ENCODE assay signal across 13 mouse cellular contexts in genomic region chr2:74724244-74725015, GRCm38 (mm10). TPM values are rescaled to one million over a fixed set of nuclear protein-coding genes. Genes with fewer than 3 reads are reported as not detected.
DNase-seq lines count a peak whose midpoint lies in the region; ATAC-seq and TF ChIP-seq lines count a peak whose summit lies in the region.
"Had no signal": no experiment of that assay in that cellular context is flagged by ENCODE, and none has a peak within 500 bp of the region (broad histone marks: within the 10 kb centered on the region; RNA-seq: fewer than 3 reads in every experiment).

No protein-coding gene starts in this region.

- no peaks in the 10 kb centered on the region for H3K27me3 ChIP-seq in kidney, postnatal 0 days (ENCODE audit: insufficient read depth, low read length)
- no peaks in the 10 kb centered on the region for H3K27me3 ChIP-seq in neural tube, embryonic 14.5 days (ENCODE audit: control insufficient read depth, insufficient read depth, low read length)

- TF ChIP-seq CTCF in kidney, postnatal 0 days (IDR thresholded peaks at IDR 0.05; ENCODE audit: low read depth), result no peak

- peak overlapping the region; percentile 49; the same call in 1 of the 2 replicates for H3K9ac ChIP-seq in kidney, postnatal 0 days (ENCODE audit: low read depth, low read length)
- H3K9ac ChIP-seq in neural tube, embryonic 14.5 days (replicated peaks; ENCODE audit: low read depth, low read length), result peak overlapping the region; percentile 48
- H3K9ac ChIP-seq: heart, embryonic 13.5 days; liver, embryonic 14.5 days had no signal

- H3K27ac ChIP-seq in kidney, postnatal 0 days, result peak overlapping the region; percentile 63
- peak overlapping the region; percentile 83 for H3K27ac ChIP-seq in neural tube, embryonic 14.5 days (ENCODE audit: low read depth, low read length)
- H3K27ac ChIP-seq: heart, embryonic 13.5 days; liver, embryonic 14.5 days had no signal

- H3K36me3 ChIP-seq in kidney, postnatal 0 days (ENCODE audit: insufficient read depth, low read length), result 0 out of 2 replicates have a peak, but pooled peaks cover 4% of the 10 kb centered on the region
- H3K36me3 ChIP-seq in neural tube, embryonic 14.5 days (ENCODE audit: control insufficient read depth, insufficient read depth, low read length), result peaks cover 17% of the 10 kb centered on the region
- H3K36me3 ChIP-seq: heart, embryonic 13.5 days had no signal

- WGBS in kidney, postnatal 0 days, result 54% methylated on average over 7 of the region's 7 CpGs
- 11% methylated on average over 7 of the region's 7 CpGs for WGBS in neural tube, embryonic 14.5 days

- peak; percentile 40 for DNase-seq in embryo, embryonic 10 days (ENCODE audit: low spot score)
- DNase-seq in embryo, embryonic 11 days, result no peak
- DNase-seq in ovary, postnatal 36 days (ENCODE audit: low spot score), result peak; percentile 24
- DNase-seq in ovary, postnatal 10 days (ENCODE audit: low spot score), result no peak
- no peak for DNase-seq in kidney, postnatal 0 days (ENCODE audit: low spot score)
- DNase-seq in cerebellum, postnatal 36 days, result no peak
- DNase-seq: B cell, adult 2 months; thymus, postnatal 14 days had no signal

- H3K4me2 ChIP-seq in kidney, postnatal 0 days (ENCODE audit: low read length), result peak overlapping the region; percentile 65
- peak overlapping the region; percentile 68 for H3K4me2 ChIP-seq in neural tube, embryonic 14.5 days (ENCODE audit: low read depth, low read length)
- H3K4me2 ChIP-seq: heart, embryonic 13.5 days had no signal

- no peak for ATAC-seq in kidney, postnatal 0 days (replicated peaks; ENCODE audit: low FRiP score, low read depth)
- ATAC-seq in neural tube, embryonic 14.5 days (ENCODE audit: low read depth), result no peak
- no peak for ATAC-seq in erythroid progenitor cell, adult 5-6 weeks (replicated peaks; ENCODE audit: low FRiP score, poor library complexity, severe bottlenecking)

- no peaks in the 10 kb centered on the region for H3K9me3 ChIP-seq in kidney, postnatal 0 days (replicated peaks; ENCODE audit: low read length)
- H3K9me3 ChIP-seq in neural tube, embryonic 14.5 days (ENCODE audit: control insufficient read depth, low read length), result no peaks in the 10 kb centered on the region
- H3K9me3 ChIP-seq: heart, embryonic 13.5 days had no signal

- peaks cover 46% of the 10 kb centered on the region for H3K4me1 ChIP-seq in kidney, postnatal 0 days (replicated peaks; ENCODE audit: insufficient read depth, low read length)
- H3K4me1 ChIP-seq in neural tube, embryonic 14.5 days (ENCODE audit: control insufficient read depth, insufficient read depth, low read length), result peaks cover 95% of the 10 kb centered on the region

- peak overlapping the region; percentile 22; the same call in 1 of the 2 replicates for H3K4me3 ChIP-seq in kidney, postnatal 0 days (replicated peaks; ENCODE audit: low read depth, low read length)
- peak overlapping the region; percentile 24; the same call in 1 of the 2 replicates for H3K4me3 ChIP-seq in neural tube, embryonic 14.5 days (ENCODE audit: low read depth, low read length)
- H3K4me3 ChIP-seq: heart, embryonic 13.5 days had no signal

RNA-seq across cellular contexts. Expression of gene Gm28230, which starts 2.1 kb away (rescaled TPM):
- 1.1 and 1.3 TPM in 2 replicates for polyA plus RNA-seq in kidney, postnatal 0 days (2015; fragmentation: Nextera tagmentation; extraction: Ambion mirVana)
- polyA plus RNA-seq in neural tube, embryonic 14.5 days (2014; fragmentation: Nextera tagmentation; extraction: Ambion mirVana), result 1.4 and 2.5 TPM in 2 replicates
- not detected in 2 replicates for total RNA-seq in erythroid progenitor cell, adult 5-6 weeks (2015; ENCODE audit: low replicate concordance)
- not detected in 2 replicates for total RNA-seq in erythroid progenitor cell, adult 5-6 weeks (2017; ENCODE audit: low replicate concordance)
- total RNA-seq: left cerebral cortex, adult 18-20 months had no signal
- polyA plus RNA-seq: liver, embryonic 14.5 days had no signal

RNA-seq across cellular contexts. Expression of gene Hoxd4, which starts 12.7 kb away (rescaled TPM):
- 3.3 and 4.4 TPM in 2 replicates for polyA plus RNA-seq in kidney, postnatal 0 days (2015; fragmentation: Nextera tagmentation; extraction: Ambion mirVana)
- 4.7 and 5.5 TPM in 2 replicates for polyA plus RNA-seq in neural tube, embryonic 14.5 days (2014; fragmentation: Nextera tagmentation; extraction: Ambion mirVana)
- not detected in 2 replicates for total RNA-seq in erythroid progenitor cell, adult 5-6 weeks (2015; ENCODE audit: low replicate concordance)
- not detected in 2 replicates for total RNA-seq in erythroid progenitor cell, adult 5-6 weeks (2017; ENCODE audit: low replicate concordance)
- total RNA-seq: left cerebral cortex, adult 18-20 months had no signal
- polyA plus RNA-seq: heart, embryonic 13.5 days had no signal

RNA-seq across cellular contexts. Expression of gene Hoxd3, which starts 12.7 kb away (rescaled TPM):
- 7.9 and 8.0 TPM in 2 replicates for polyA plus RNA-seq in kidney, postnatal 0 days (2015; fragmentation: Nextera tagmentation; extraction: Ambion mirVana)
- polyA plus RNA-seq in neural tube, embryonic 14.5 days (2014; fragmentation: Nextera tagmentation; extraction: Ambion mirVana), result 13.5 and 13.9 TPM in 2 replicates
- not detected in 2 replicates for total RNA-seq in erythroid progenitor cell, adult 5-6 weeks (2015; ENCODE audit: low replicate concordance)
- not detected in 2 replicates for total RNA-seq in erythroid progenitor cell, adult 5-6 weeks (2017; ENCODE audit: low replicate concordance)
- total RNA-seq: left cerebral cortex, adult 18-20 months had no signal

RNA-seq across cellular contexts. Expression of gene Hoxd8, which starts 20.0 kb away (rescaled TPM):
- 73.4 and 76.7 TPM in 2 replicates for polyA plus RNA-seq in kidney, postnatal 0 days (2015; fragmentation: Nextera tagmentation; extraction: Ambion mirVana)
- 19.9 and 23.6 TPM in 2 replicates for polyA plus RNA-seq in neural tube, embryonic 14.5 days (2014; fragmentation: Nextera tagmentation; extraction: Ambion mirVana)
- not detected in 2 replicates for total RNA-seq in erythroid progenitor cell, adult 5-6 weeks (2015; ENCODE audit: low replicate concordance)
- total RNA-seq in erythroid progenitor cell, adult 5-6 weeks (2017; ENCODE audit: low replicate concordance), result not detected in 2 replicates
- total RNA-seq: left cerebral cortex, adult 18-20 months had no signal

RNA-seq across cellular contexts. Expression of gene Hoxd9, which starts 26.9 kb away (rescaled TPM):
- 57.8 and 67.0 TPM in 2 replicates for polyA plus RNA-seq in kidney, postnatal 0 days (2015; fragmentation: Nextera tagmentation; extraction: Ambion mirVana)
- polyA plus RNA-seq in neural tube, embryonic 14.5 days (2014; fragmentation: Nextera tagmentation; extraction: Ambion mirVana), result 20.9 and 37.4 TPM in 2 replicates
- not detected in 2 replicates for total RNA-seq in erythroid progenitor cell, adult 5-6 weeks (2015; ENCODE audit: low replicate concordance)
- not detected in 2 replicates for total RNA-seq in erythroid progenitor cell, adult 5-6 weeks (2017; ENCODE audit: low replicate concordance)
- total RNA-seq: left cerebral cortex, adult 18-20 months had no signal
- polyA plus RNA-seq: heart, embryonic 13.5 days had no signal

Comparison
In these comparisons a context has a peak if more than half of its experiments do, and no peak if none do; other contexts are left out.
1. DNase-seq: peak in embryo, embryonic 10 days (single experiment) and ovary, postnatal 36 days (single experiment); none in embryo, embryonic 11 days (single experiment), ovary, postnatal 10 days (single experiment), kidney, postnatal 0 days (single experiment) and cerebellum, postnatal 36 days (0 of 2).